Mouse (Mus musculus): ENCODE measurements around the gene Pcdh7.

- TF ChIP-seq CTCF (IDR thresholded peaks at IDR 0.05; ENCODE audit: low read depth), result no peak
- no peak for TF ChIP-seq EP300 (IDR thresholded peaks at IDR 0.05; ENCODE audit: low read depth)
Observed at GRCm38 (mm10) chr5:57715524-57716400, 2.0 kb upstream of the Pcdh7 start.

Data from heart, postnatal 0 days (tissue).